Comparison of ENCODE assay signal across 21 mouse cellular contexts in the genomic region with DNA sequence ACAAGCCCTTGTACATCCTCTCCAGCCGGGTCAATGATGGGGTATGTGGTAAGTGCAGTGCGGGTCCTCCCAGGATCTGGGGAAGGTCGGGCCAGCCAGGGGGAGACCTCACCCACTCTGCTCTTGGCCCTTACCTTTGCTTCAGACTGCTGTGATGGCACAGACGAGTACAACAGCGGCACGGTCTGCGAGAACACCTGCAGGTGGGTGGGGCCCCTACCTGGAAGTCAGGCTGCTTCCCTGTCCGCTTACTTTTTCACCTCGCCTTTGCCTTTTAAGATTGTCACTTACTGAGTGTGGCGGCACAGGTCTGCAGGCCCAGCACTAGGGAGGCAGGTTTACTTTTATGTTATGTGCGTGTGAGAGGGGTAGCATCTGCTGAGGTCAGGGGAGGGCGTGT. TPM values are rescaled to one million over a fixed set of nuclear protein-coding genes. Genes with fewer than 3 reads are reported as not detected.
DNase-seq lines count a peak whose midpoint lies in the region; ATAC-seq and TF ChIP-seq lines count a peak whose summit lies in the region.
"Had no signal": no experiment of that assay in that cellular context is flagged by ENCODE, and none has a peak within 500 bp of the region (broad histone marks: within the 10 kb centered on the region; RNA-seq: fewer than 3 reads in every experiment).

No protein-coding gene starts in this region.

- peak; percentile 60 for DNase-seq in cerebellum, adult 11-12 months
- no peak for DNase-seq in cerebellum, adult 8-10 months
- DNase-seq in kidney, adult 2 months, result no peak
- no peak for DNase-seq in midbrain, postnatal 0 days (ENCODE audit: low spot score)
- no peak for DNase-seq in frontal cortex, postnatal 25 days (ENCODE audit: low spot score in 2 of 2)
- DNase-seq: cerebellum, adult 18-20 months; heart, adult 18-20 months; kidney, adult 18-20 months; right cerebral cortex, adult 18-20 months had no signal

- H3K4me1 ChIP-seq in kidney, embryonic 15.5 days, result peaks cover 37% of the 10 kb centered on the region
- peaks cover 5% of the 10 kb centered on the region for H3K4me1 ChIP-seq in kidney, adult 2 months (ENCODE audit: control insufficient read depth, insufficient read depth, low read length)
- peaks cover 43% of the 10 kb centered on the region for H3K4me1 ChIP-seq in midbrain, embryonic 13.5 days (replicated peaks)
- H3K4me1 ChIP-seq in midbrain, postnatal 0 days (ENCODE audit: insufficient read depth, low read length), result peaks cover 11% of the 10 kb centered on the region; the same call in 1 of the 2 replicates
- H3K4me1 ChIP-seq in neural tube, embryonic 13.5 days (replicated peaks), result peaks cover 50% of the 10 kb centered on the region

- peak overlapping the region; percentile 87; the same call in 1 of the 2 replicates for H3K4me2 ChIP-seq in kidney, embryonic 15.5 days
- peak overlapping the region; percentile 94 for H3K4me2 ChIP-seq in midbrain, embryonic 13.5 days (replicated peaks)
- no peak overlapping the region for H3K4me2 ChIP-seq in midbrain, postnatal 0 days (ENCODE audit: low read depth, low read length, poor library complexity, severe bottlenecking)
- H3K4me2 ChIP-seq in neural tube, embryonic 13.5 days, result peak overlapping the region; percentile 94

- H3K36me3 ChIP-seq in kidney, embryonic 15.5 days, result peaks cover 56% of the 10 kb centered on the region
- H3K36me3 ChIP-seq in kidney, adult 2 months (ENCODE audit: control insufficient read depth, insufficient read depth, low read length), result peaks cover 3% of the 10 kb centered on the region
- H3K36me3 ChIP-seq in midbrain, embryonic 13.5 days, result peaks cover 56% of the 10 kb centered on the region
- H3K36me3 ChIP-seq in midbrain, postnatal 0 days (ENCODE audit: insufficient read depth, low read length), result peaks cover 36% of the 10 kb centered on the region
- peaks cover 58% of the 10 kb centered on the region for H3K36me3 ChIP-seq in neural tube, embryonic 13.5 days

- no peak overlapping the region for H3K27ac ChIP-seq in kidney, embryonic 15.5 days
- no peak overlapping the region for H3K27ac ChIP-seq in kidney, adult 2 months (ENCODE audit: insufficient read depth, low read depth, low read length)
- H3K27ac ChIP-seq in midbrain, embryonic 13.5 days, result no peak overlapping the region
- no peak overlapping the region for H3K27ac ChIP-seq in midbrain, postnatal 0 days (ENCODE audit: low read depth, low read length)
- H3K27ac ChIP-seq in neural tube, embryonic 13.5 days (replicated peaks), result no peak overlapping the region
- H3K27ac ChIP-seq: left cerebral cortex, adult 2 months; limb, embryonic 15.5 days; stomach, postnatal 0 days had no signal

- no peaks in the 10 kb centered on the region for H3K27me3 ChIP-seq in kidney, embryonic 15.5 days
- H3K27me3 ChIP-seq in kidney, adult 2 months (replicated peaks; ENCODE audit: control insufficient read depth, insufficient read depth, low read length), result no peaks in the 10 kb centered on the region
- no peaks in the 10 kb centered on the region for H3K27me3 ChIP-seq in midbrain, embryonic 13.5 days
- no peaks in the 10 kb centered on the region for H3K27me3 ChIP-seq in midbrain, postnatal 0 days (ENCODE audit: insufficient read depth, low read length)
- no peaks in the 10 kb centered on the region for H3K27me3 ChIP-seq in neural tube, embryonic 13.5 days
- H3K27me3 ChIP-seq: limb, embryonic 15.5 days; Patski had no signal

- no peak for TF ChIP-seq CTCF in kidney, adult 2 months (conservative IDR thresholded peaks at IDR 0.05; ENCODE audit: insufficient read depth, insufficient read length, low read depth, low read length)
- TF ChIP-seq CTCF in midbrain, postnatal 0 days (IDR thresholded peaks at IDR 0.05), result no peak

- H3K4me3 ChIP-seq in kidney, embryonic 15.5 days (replicated peaks), result 0 out of 2 replicates have a peak overlapping the region, but pooled peaks have one; percentile 81
- no peak overlapping the region for H3K4me3 ChIP-seq in kidney, adult 2 months (ENCODE audit: insufficient read depth, low read depth, low read length)
- no peak overlapping the region; the same call in 1 of the 2 replicates for H3K4me3 ChIP-seq in midbrain, embryonic 13.5 days (replicated peaks)
- H3K4me3 ChIP-seq in midbrain, postnatal 0 days (ENCODE audit: low read depth, low read length), result no peak overlapping the region
- H3K4me3 ChIP-seq in neural tube, embryonic 13.5 days, result peak overlapping the region; percentile 75

- WGBS in kidney, embryonic 15.5 days, result 88% methylated on average over 12 of the region's 12 CpGs
- 93% methylated on average over 12 of the region's 12 CpGs for WGBS in kidney, adult 2 months
- 94% methylated on average over 12 of the region's 12 CpGs for WGBS in midbrain, embryonic 13.5 days
- 96% methylated on average over 12 of the region's 12 CpGs for WGBS in midbrain, postnatal 0 days
- WGBS in neural tube, embryonic 13.5 days, result 96% methylated on average over 12 of the region's 12 CpGs

- no peak overlapping the region for H3K9ac ChIP-seq in kidney, embryonic 15.5 days
- 0 out of 2 replicates have a peak overlapping the region, but pooled peaks have one; percentile 1 for H3K9ac ChIP-seq in midbrain, embryonic 13.5 days (replicated peaks)
- no peak overlapping the region for H3K9ac ChIP-seq in midbrain, postnatal 0 days (replicated peaks; ENCODE audit: low read length, poor library complexity, severe bottlenecking)
- no peak overlapping the region for H3K9ac ChIP-seq in neural tube, embryonic 13.5 days
- H3K9ac ChIP-seq: limb, embryonic 15.5 days had no signal

- ATAC-seq in kidney, embryonic 15.5 days (replicated peaks; ENCODE audit: low FRiP score), result no peak
- no peak for ATAC-seq in midbrain, embryonic 13.5 days
- ATAC-seq in midbrain, postnatal 0 days (ENCODE audit: low FRiP score), result no peak
- ATAC-seq in neural tube, embryonic 13.5 days (ENCODE audit: low read depth), result no peak
- ATAC-seq: Patski had no signal

- TF ChIP-seq POLR2A in kidney, adult 2 months (IDR thresholded peaks at IDR 0.05; ENCODE audit: low read depth, low read length), result no peak

- no peaks in the 10 kb centered on the region for H3K9me3 ChIP-seq in kidney, embryonic 15.5 days (replicated peaks)
- no peaks in the 10 kb centered on the region for H3K9me3 ChIP-seq in midbrain, embryonic 13.5 days
- no peaks in the 10 kb centered on the region for H3K9me3 ChIP-seq in midbrain, postnatal 0 days (ENCODE audit: low read length)
- no peaks in the 10 kb centered on the region for H3K9me3 ChIP-seq in neural tube, embryonic 13.5 days
- H3K9me3 ChIP-seq: limb, embryonic 15.5 days had no signal

RNA-seq across cellular contexts. Expression of gene Prkcsh, which starts 1.9 kb away (rescaled TPM):
- 137 and 140 TPM in 2 replicates for polyA plus RNA-seq in kidney, embryonic 15.5 days (2015; fragmentation: Nextera tagmentation; extraction: Ambion mirVana)
- polyA plus RNA-seq in kidney, adult 2 months (2012; rRNA removed), result 94.9 and 103 TPM in 2 replicates
- 94.7 and 99.3 TPM in 2 replicates for polyA plus RNA-seq in midbrain, embryonic 13.5 days (2015; fragmentation: Nextera tagmentation; extraction: Ambion mirVana)
- total RNA-seq in midbrain, postnatal 0 days (2014; rRNA removed), result 71.9 and 85.8 TPM in 2 replicates
- polyA plus RNA-seq in midbrain, postnatal 0 days (2015; fragmentation: Nextera tagmentation; extraction: Ambion mirVana), result 62.8 and 64.9 TPM in 2 replicates
- 101 and 108 TPM in 2 replicates for polyA plus RNA-seq in neural tube, embryonic 13.5 days (2015; fragmentation: Nextera tagmentation; extraction: Ambion mirVana)

RNA-seq across cellular contexts. Expression of gene Ccdc151, which starts 2.1 kb away (rescaled TPM):
- 1.6 TPM in 2 replicates for polyA plus RNA-seq in kidney, embryonic 15.5 days (2015; fragmentation: Nextera tagmentation; extraction: Ambion mirVana)
- 2.5 and 2.9 TPM in 2 replicates for polyA plus RNA-seq in kidney, adult 2 months (2012; rRNA removed)
- 3.9 and 4.9 TPM in 2 replicates for polyA plus RNA-seq in midbrain, embryonic 13.5 days (2015; fragmentation: Nextera tagmentation; extraction: Ambion mirVana)
- total RNA-seq in midbrain, postnatal 0 days (2014; rRNA removed), result 4.3 and 5.8 TPM in 2 replicates
- 5.0 and 5.1 TPM in 2 replicates for polyA plus RNA-seq in midbrain, postnatal 0 days (2015; fragmentation: Nextera tagmentation; extraction: Ambion mirVana)
- 3.2 and 3.8 TPM in 2 replicates for polyA plus RNA-seq in neural tube, embryonic 13.5 days (2015; fragmentation: Nextera tagmentation; extraction: Ambion mirVana)
- total RNA-seq: gastrocnemius, adult 18-20 months; neutrophil, adult 5-6 weeks had no signal
- polyA plus RNA-seq: spleen, adult 2 months had no signal

RNA-seq across cellular contexts. Expression of gene Rgl3, which starts 15.3 kb away (rescaled TPM):
- 23.7 and 24.5 TPM in 2 replicates for polyA plus RNA-seq in kidney, embryonic 15.5 days (2015; fragmentation: Nextera tagmentation; extraction: Ambion mirVana)
- polyA plus RNA-seq in kidney, adult 2 months (2012; rRNA removed), result 88.2 and 111 TPM in 2 replicates
- 1.0 and 1.4 TPM in 2 replicates for polyA plus RNA-seq in midbrain, embryonic 13.5 days (2015; fragmentation: Nextera tagmentation; extraction: Ambion mirVana)
- 0.76 and 2.8 TPM in 2 replicates for total RNA-seq in midbrain, postnatal 0 days (2014; rRNA removed)
- 0.85 and 1.1 TPM in 2 replicates for polyA plus RNA-seq in midbrain, postnatal 0 days (2015; fragmentation: Nextera tagmentation; extraction: Ambion mirVana)
- 1.7 and 1.9 TPM in 2 replicates for polyA plus RNA-seq in neural tube, embryonic 13.5 days (2015; fragmentation: Nextera tagmentation; extraction: Ambion mirVana)
- total RNA-seq: CH12.LX; neutrophil, adult 5-6 weeks had no signal

RNA-seq across cellular contexts. Expression of gene Epor, which starts 41.2 kb away (rescaled TPM):
- 12.1 and 15.2 TPM in 2 replicates for polyA plus RNA-seq in kidney, embryonic 15.5 days (2015; fragmentation: Nextera tagmentation; extraction: Ambion mirVana)
- polyA plus RNA-seq in kidney, adult 2 months (2012; rRNA removed), result 14.0 and 16.7 TPM in 2 replicates
- 1.4 and 2.5 TPM in 2 replicates for polyA plus RNA-seq in midbrain, embryonic 13.5 days (2015; fragmentation: Nextera tagmentation; extraction: Ambion mirVana)
- total RNA-seq in midbrain, postnatal 0 days (2014; rRNA removed), result 2.7 TPM in 1 of 2 replicates, not detected in the other
- polyA plus RNA-seq in midbrain, postnatal 0 days (2015; fragmentation: Nextera tagmentation; extraction: Ambion mirVana), result 1.7 and 1.9 TPM in 2 replicates
- 2.1 and 2.8 TPM in 2 replicates for polyA plus RNA-seq in neural tube, embryonic 13.5 days (2015; fragmentation: Nextera tagmentation; extraction: Ambion mirVana)
- total RNA-seq: neutrophil, adult 5-6 weeks had no signal

RNA-seq across cellular contexts. Expression of gene Elavl3, which starts 47.3 kb away (rescaled TPM):
- polyA plus RNA-seq in kidney, embryonic 15.5 days (2015; fragmentation: Nextera tagmentation; extraction: Ambion mirVana), result 0.53 and 1.1 TPM in 2 replicates
- polyA plus RNA-seq in kidney, adult 2 months (2012; rRNA removed), result 0.62 and 0.64 TPM in 2 replicates
- polyA plus RNA-seq in midbrain, embryonic 13.5 days (2015; fragmentation: Nextera tagmentation; extraction: Ambion mirVana), result 84.4 and 89.4 TPM in 2 replicates
- 215 and 239 TPM in 2 replicates for total RNA-seq in midbrain, postnatal 0 days (2014; rRNA removed)
- 75.2 and 78.7 TPM in 2 replicates for polyA plus RNA-seq in midbrain, postnatal 0 days (2015; fragmentation: Nextera tagmentation; extraction: Ambion mirVana)
- polyA plus RNA-seq in neural tube, embryonic 13.5 days (2015; fragmentation: Nextera tagmentation; extraction: Ambion mirVana), result 82.7 and 86.9 TPM in 2 replicates
- total RNA-seq: neutrophil, adult 5-6 weeks had no signal
- polyA plus RNA-seq: heart, postnatal 0 days; spleen, adult 2 months had no signal

Comparison
In these comparisons a context has a peak if more than half of its experiments do, and no peak if none do; other contexts are left out.
1. H3K4me3 ChIP-seq: peak in kidney, embryonic 15.5 days (single experiment) and neural tube, embryonic 13.5 days (single experiment); none in kidney, adult 2 months (single experiment), midbrain, embryonic 13.5 days (single experiment) and midbrain, postnatal 0 days (single experiment).